Comparison of ENCODE assay signal across 8 mouse cellular contexts in genomic region chrX:68313486-68313885, GRCm38 (mm10).
A peak's percentile ranks its signal among the peaks of the same experiment; 100 is the strongest.
DNase-seq lines count a peak whose midpoint lies in the region; ATAC-seq and TF ChIP-seq lines count a peak whose summit lies in the region.

No protein-coding gene starts in this region.

- TF ChIP-seq POLR2A in thymus, adult 2 months (IDR thresholded peaks at IDR 0.05; ENCODE audit: control insufficient read depth, extremely low read depth, insufficient read depth, low read length, poor library complexity): no peak
- no peak for TF ChIP-seq POLR2A in myocyte (IDR thresholded peaks at IDR 0.05; ENCODE audit: insufficient read length, low read depth)

- peak; percentile 2 for DNase-seq in thymus, postnatal 14 days
- DNase-seq in thymus, adult 2 months: no peak
- peak; percentile 85 to 86 for DNase-seq in cerebellum, postnatal 10 days
- DNase-seq in frontal cortex, postnatal 25 days (ENCODE audit: low spot score in 2 of 2): peak; percentile 37 to 41
- DNase-seq in left cerebral cortex, postnatal 14 days (ENCODE audit: low spot score in 2 of 2): peak; percentile 81 to 86
- peak; percentile 17 for DNase-seq in thymus, postnatal 4 days

- no peak overlapping the region for H3K4me3 ChIP-seq in thymus, adult 2 months (ENCODE audit: control insufficient read depth, insufficient read depth, low read length)
- H3K4me3 ChIP-seq in intestine, embryonic 15.5 days (replicated peaks): no peak overlapping the region
- no peak overlapping the region for H3K4me3 ChIP-seq in myocyte

- H3K36me3 ChIP-seq in thymus, adult 2 months (ENCODE audit: control insufficient read depth, insufficient read depth, low read length): no peaks in the 10 kb centered on the region
- no peaks in the 10 kb centered on the region for H3K36me3 ChIP-seq in intestine, embryonic 15.5 days
- H3K36me3 ChIP-seq in myocyte (ENCODE audit: control insufficient read depth, insufficient read depth): no peaks in the 10 kb centered on the region

- no peaks in the 10 kb centered on the region for H3K27me3 ChIP-seq in thymus, adult 2 months (ENCODE audit: control insufficient read depth, insufficient read depth, low read length)
- H3K27me3 ChIP-seq in intestine, embryonic 15.5 days (replicated peaks): no peaks in the 10 kb centered on the region
- H3K27me3 ChIP-seq in myocyte (ENCODE audit: control insufficient read depth, insufficient read depth, insufficient read length): no peaks in the 10 kb centered on the region

- no peaks in the 10 kb centered on the region for H3K79me2 ChIP-seq in myocyte (ENCODE audit: control insufficient read depth, insufficient read depth)

- no peak overlapping the region for H3ac ChIP-seq in myocyte (ENCODE audit: control insufficient read depth, insufficient read length)

- no peaks in the 10 kb centered on the region for H3K4me1 ChIP-seq in thymus, adult 2 months (replicated peaks; ENCODE audit: control insufficient read depth, insufficient read depth, low read length)
- H3K4me1 ChIP-seq in intestine, embryonic 15.5 days (replicated peaks): no peaks in the 10 kb centered on the region

- no peak overlapping the region for H3K27ac ChIP-seq in thymus, adult 2 months (ENCODE audit: control insufficient read depth, insufficient read depth, low read length)
- no peak overlapping the region for H3K27ac ChIP-seq in intestine, embryonic 15.5 days

- no peak overlapping the region for H3K9ac ChIP-seq in intestine, embryonic 15.5 days

- H3K9me3 ChIP-seq in intestine, embryonic 15.5 days: no peaks in the 10 kb centered on the region

- no peak for TF ChIP-seq CTCF in thymus, adult 2 months (IDR thresholded peaks at IDR 0.05; ENCODE audit: borderline replicate concordance, control insufficient read depth, extremely low read depth, insufficient read depth, low read length, poor library complexity)

- no peak overlapping the region for H3K4me2 ChIP-seq in intestine, embryonic 15.5 days (replicated peaks)
- H3K4me2 ChIP-seq in myocyte (ENCODE audit: low read depth): no peak overlapping the region

- intact Hi-C loops in left cerebral cortex, postnatal 14 days (cut with DNase I): loop anchor here (2.0 kb wide), 1 partner anchor 1657 kb away; no protein-coding TSS in a partner anchor

- ATAC-seq in intestine, embryonic 15.5 days: 0 out of 2 replicates have a peak, but pooled peaks have one; percentile 59

- WGBS in thymus, adult 2 months: 25% methylated on average over 7 of the region's 7 CpGs
- WGBS in intestine, embryonic 15.5 days: 17% methylated on average over 7 of the region's 7 CpGs

TF ChIP-seq in myocyte, 11 proteins besides CTCF, POLR2A, EP300 and RAD21:
- TF ChIP-seq E2F4 (IDR thresholded peaks at IDR 0.05; ENCODE audit: insufficient read depth) (no peak), SRF (IDR thresholded peaks at IDR 0.05; ENCODE audit: control insufficient read depth, insufficient read length, low read depth) (peak; percentile 20), POLR2AphosphoS2 (IDR thresholded peaks at IDR 0.05; ENCODE audit: insufficient read length, low read depth) (no peak), TCF12 (IDR thresholded peaks at IDR 0.05; ENCODE audit: insufficient read depth, poor library complexity, severe bottlenecking) (no peak), USF1 (IDR thresholded peaks at IDR 0.05; ENCODE audit: low read depth) (no peak), REST (IDR thresholded peaks at IDR 0.05; ENCODE audit: insufficient read depth, insufficient read length) (no peak)
